Mouse (Mus musculus): Measurements from ENCODE around the gene Dnase1l2.
"Not testable (repeated sequence)": the region's sequence is repeated elsewhere in the genome, so short reads cannot be mapped to it uniquely, and the experiment has no call there.

Gene Dnase1l2

GRCm38 (mm10) chr17:24470701-24471527 lies 28.0 kb upstream of the Dnase1l2 start:
- DNase-seq: peak; percentile 33

- DNase-seq: peak; percentile 99
Measured at GRCm38 (mm10) chr17:24469910-24470602, 27.2 kb upstream of the Dnase1l2 start, which contains the start of the genes E4f1 and Pgp. E4f1 (minus strand) TSS chr17:24470313. Pgp (plus strand) TSS chr17:24470392.

GRCm38 (mm10) chr17:24469336-24469909 lies 26.5 kb upstream of the Dnase1l2 start:
- no peak for DNase-seq

DNA sequence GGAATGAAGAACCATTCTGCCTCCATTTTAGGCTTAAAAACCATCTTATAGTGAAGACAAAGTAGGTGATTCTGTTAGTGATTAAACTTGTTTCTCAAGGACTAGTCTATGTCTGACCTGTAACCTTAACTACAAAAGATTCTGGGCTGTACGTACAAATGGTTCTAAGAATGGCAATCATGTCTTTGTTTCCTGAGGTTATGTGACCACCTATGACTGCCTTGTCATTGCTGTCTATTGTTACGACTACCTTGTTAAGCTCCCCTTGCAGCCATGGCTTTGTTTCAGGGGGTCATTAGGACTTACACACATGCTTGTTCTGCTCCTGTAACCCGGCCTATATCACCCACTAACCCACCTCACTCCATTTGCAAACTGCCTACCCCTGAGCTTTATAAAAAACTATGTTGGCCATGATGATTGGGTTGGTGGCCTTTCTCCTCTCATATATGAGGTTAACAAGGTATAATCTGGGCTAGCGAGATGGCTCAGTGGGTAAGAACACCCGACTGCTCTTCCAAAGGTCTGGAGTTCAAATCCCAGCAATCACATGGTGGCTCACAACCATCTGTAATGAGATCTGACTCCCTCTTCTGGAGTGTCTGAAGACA lies 25.8 kb upstream of the Dnase1l2 start:
- no peak for DNase-seq

DNA sequence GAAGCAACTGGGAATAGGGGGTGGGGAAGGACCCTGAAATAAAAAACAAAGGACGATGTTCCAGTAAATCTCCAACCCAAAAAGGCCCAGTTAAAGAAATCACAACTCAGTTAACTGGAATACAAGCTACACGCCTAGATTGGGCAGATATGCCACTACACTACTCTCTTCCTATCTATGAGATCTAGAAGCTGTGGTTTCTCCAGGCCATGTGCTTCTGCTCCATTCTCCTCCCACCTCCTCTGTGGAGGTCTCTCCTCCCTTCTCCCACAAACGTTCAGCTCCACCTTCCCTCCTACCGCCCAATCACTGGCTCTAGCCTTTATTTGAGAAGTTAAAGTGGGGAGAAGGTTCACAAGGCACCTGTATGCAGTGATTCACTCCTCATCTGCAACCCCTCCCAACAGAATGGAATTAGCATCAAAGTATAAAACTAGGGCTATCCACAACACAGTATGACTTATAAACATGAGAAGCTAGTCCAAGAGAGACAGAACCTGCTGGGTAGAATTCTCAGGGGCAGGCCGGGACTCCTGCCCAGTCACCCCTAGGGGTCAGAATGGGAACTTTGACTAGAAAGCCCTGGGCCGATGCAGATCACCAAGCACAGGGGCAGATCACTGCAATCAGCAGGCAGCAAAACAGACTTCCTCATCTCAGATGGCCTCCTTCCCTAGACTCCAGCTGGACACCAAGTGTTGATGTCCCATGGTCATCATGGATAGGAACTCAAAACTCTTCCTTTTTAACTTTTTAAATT lies 20.6 kb upstream of the Dnase1l2 start:
- peak; percentile 46 for DNase-seq

DNA sequence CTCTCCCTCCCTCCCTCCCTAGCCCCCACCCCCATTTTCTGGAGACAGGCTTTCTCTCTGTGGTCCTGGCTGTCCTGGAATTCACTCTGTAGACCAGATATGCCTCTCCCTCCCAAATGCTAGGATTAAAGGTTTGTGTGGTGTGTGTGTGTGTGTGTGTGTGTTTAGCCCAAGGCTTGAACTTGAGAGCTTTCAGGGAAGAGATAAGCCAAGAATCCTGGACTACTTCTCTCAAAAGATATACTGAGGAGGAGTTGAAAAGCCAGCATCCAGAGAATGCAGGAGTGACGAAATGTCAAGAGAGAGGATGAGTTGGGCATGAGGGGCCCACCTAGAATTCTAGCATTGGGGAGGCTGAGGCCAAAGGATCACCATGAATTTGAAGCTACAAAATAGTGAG lies 20.0 kb upstream of the Dnase1l2 start:
- DNase-seq: no peak

- DNase-seq: no peak
Measured at GRCm38 (mm10) chr17:24461580-24461979, 18.7 kb upstream of the Dnase1l2 start.

DNA sequence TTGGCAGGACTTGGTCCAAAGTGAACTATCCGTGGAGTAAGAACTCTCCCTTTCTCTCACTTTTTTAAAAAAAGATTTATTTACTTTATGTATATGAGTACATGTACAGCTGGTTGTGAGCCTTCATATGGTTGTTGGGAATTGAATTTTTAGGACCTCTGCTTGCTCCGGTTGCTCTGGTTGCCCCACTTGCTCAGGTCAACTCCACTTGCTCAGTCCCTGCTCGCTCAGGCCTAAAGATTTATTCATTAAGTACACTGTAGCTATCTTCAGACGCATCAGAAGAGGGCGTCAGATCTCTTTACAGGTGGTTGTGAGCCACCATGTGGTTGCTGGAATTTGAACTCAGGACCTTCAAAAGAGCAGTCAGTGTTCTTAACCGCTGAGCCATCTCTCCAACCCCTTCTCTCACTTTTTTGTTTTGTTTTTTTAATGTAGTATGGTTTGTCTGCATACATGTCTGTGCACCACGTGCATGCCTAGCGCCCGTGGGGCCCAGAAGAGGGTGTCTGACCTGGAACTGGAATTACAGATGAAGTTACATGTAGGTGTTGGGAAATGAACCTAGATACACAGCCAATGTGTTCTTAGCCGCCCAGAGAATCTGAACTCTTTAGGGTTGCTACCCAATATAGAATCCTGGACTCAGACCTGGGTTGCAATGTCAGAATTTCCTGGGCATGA lies 12.8 kb upstream of the Dnase1l2 start:
- not testable (repeated sequence) for DNase-seq

DNA sequence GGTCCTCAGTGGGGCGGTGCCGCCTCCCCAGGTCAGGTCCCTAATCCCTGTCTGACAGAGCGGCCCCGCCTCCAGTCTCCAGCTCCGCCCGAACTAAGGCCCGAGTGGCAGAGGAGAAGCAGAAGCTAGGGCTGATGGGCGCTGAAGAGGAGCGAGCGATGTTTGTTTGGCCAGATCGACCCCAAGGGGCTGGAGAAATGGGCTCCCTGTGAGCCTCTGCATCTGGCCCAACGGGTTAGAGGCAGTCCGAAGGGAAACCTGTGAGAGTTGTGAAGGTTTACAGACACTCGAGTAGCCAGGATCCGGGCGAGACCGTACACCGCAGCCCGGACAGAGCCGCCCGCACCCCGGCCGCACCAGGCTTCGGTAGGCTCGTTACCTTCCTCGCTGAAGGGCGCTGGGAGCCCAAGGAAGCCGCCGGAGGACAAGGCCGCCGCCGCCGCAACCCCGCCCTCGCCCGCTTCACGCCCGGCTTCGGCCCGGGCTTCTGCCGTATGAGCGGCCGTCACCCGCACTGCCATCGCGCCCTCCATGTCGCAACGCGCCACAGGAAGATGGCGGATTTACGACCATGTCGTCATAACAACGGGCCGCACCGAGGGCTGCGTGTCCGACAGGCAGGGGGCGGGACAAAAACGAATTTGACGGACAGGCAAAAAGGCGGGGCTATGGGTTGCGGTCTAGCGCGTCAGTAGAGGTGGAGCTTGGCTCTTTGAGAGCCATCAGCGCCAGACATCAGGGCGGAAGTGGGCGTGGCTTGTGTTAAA lies 12.0 kb upstream of the Dnase1l2 start:
- peak; percentile 99 for DNase-seq

GRCm38 (mm10) chr17:24454218-24454755 lies 11.4 kb upstream of the Dnase1l2 start:
- DNase-seq: no peak

- peak; percentile 54 for DNase-seq
Measured at GRCm38 (mm10) chr17:24453372-24453771, 10.5 kb upstream of the Dnase1l2 start.

DNA sequence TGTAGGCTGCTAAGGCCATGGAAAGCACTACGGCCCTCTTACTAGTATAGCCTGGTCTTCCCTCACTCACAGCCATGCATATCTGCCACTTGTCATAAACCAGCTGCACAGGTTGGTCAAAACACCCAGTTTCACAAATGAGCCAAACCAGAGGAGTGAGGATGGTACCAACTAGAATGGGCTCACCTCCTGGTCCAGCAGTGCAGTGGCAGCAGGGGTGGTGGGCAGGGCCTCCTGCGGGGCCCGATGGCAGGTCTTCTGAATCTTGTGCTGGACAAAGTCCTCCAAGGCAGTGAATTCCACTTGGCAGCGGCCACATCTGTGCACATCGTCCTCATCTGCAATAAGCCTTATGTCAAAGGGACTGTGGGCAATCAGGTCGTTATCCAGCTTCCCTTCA lies 8.3 kb upstream of the Dnase1l2 start:
- DNase-seq: no peak

GRCm38 (mm10) chr17:24449507-24449906 lies 6.6 kb upstream of the Dnase1l2 start:
- no peak for DNase-seq

GRCm38 (mm10) chr17:24446590-24446989 lies 3.7 kb upstream of the Dnase1l2 start:
- no peak for DNase-seq

DNA sequence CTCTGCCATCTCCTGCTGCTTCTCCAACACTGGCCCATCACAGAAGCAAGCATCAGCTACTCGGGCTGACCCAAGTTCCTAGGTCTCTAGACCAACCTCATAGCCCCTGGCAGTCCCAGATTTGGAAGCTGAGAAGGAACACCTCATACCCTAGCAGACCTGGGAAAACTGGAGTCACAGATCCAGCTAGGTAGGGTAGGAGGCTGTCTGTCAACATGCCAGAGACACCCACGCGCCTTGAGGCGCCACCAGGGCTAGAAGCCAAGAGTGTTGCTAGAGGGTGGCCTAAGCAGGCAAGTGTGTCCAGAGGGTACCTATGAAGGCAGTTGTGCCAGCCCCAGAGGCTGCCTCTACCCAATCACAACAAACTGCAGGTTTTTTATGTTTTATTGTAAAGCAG lies 504 bp upstream of the Dnase1l2 start:
- peak; percentile 45 for DNase-seq

DNA sequence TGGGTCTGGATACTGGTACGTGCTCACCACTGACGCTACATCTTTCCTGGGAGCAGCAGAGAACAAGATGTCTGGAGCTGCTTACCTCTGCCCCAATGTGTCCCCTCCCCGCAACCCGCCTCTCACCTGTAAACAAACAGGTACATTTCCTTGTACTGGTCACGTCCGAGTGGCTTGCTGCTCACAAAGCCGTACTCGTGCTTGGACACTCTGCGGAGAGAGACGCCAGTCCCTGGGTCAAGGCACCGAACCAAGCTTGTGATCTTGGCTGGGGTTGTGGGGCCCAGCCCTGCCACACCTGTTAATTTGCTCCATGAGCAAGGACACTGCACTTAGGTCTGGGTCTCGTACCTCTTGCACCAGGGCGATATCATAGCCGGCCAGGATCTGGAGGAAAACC lies 798 bp downstream of the Dnase1l2 start:
- DNase-seq: no peak

GRCm38 (mm10) chr17:24441148-24441547 lies 1.8 kb downstream of the Dnase1l2 start:
- DNase-seq: no peak

- DNase-seq: no peak
Measured at GRCm38 (mm10) chr17:24440377-24440776, 2.5 kb downstream of the Dnase1l2 start.

GRCm38 (mm10) chr17:24437016-24437415 lies 5.9 kb downstream of the Dnase1l2 start:
- peak; percentile 56 for DNase-seq

DNA sequence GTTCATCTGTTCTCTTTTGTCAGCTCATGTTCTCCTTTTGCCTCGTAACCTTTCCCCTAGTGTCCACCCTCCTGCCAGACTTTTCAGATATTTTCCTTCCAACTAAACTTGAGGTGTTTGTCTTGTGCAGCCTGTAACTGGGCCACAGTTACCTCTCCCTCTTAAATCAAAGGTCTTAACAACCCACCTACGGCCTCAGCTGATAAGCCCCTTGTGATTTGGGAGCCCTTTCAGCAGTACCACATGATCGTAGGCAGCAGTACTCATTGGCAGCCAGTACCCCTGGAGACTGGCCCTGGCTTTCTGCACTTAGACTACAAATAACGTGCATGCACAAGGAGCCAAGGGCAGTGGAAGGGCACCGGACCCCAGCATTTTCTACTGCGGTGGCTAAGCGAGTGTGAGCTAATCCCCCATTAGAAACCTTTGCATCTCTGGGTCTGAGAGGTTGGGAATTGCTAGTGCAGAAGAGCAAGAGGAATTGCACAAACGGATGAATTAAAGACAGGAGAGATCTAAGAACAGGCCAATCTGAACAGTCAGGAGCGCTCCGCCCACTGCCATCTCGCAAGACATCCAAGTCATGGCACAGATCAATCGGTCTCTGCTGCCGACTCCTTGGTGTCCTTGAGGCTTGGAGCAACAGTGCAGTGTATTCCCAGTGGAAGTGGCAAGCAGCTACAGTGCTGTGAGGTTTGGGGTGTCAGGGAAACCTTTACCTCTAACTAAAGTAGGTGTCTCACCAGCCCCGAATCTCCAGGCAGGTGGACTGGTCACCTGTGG lies 13.5 kb downstream of the Dnase1l2 start:
- peak; percentile 71 for DNase-seq

All from kidney, adult 11 months (tissue).